Mouse (Mus musculus) left cerebral cortex, adult 2 months (tissue): ENCODE data around the gene Sult5a1. TPM values are rescaled to one million over a fixed set of nuclear protein-coding genes. Genes with fewer than 3 reads are reported as not detected.
"Not testable (repeated sequence)": the region's sequence is repeated elsewhere in the genome, so short reads cannot be mapped to it uniquely, and the experiment has no call there.

Experiments used
- DNase-seq, 2 experiments: peaks; one replicate each; pipeline ENCODE4 v3.0.0; 2021 to 2022; ENCODE audit warnings: low spot score in 2 of 2, mixed read lengths in 1 of 2; ENCODE audit errors: extremely low spot score in 1 of 2
- H3K27ac ChIP-seq: fragments of 200-600 bp; 2 replicates; pipeline ENCODE4 v1.8.1; 2022
- H3K4me3 ChIP-seq: fragments of 200-600 bp; 2 replicates; pipeline ENCODE4 v1.8.1; 2022
- CTCF ChIP-seq: fragments of 200-600 bp; IDR thresholded peaks from 2 replicates; pipeline ENCODE4 v1.8.1; 2022; ENCODE audit warnings: antibody characterized with exemption, mild to moderate bottlenecking, moderate library complexity
- intact Hi-C: fragments of 180-260 bp; cut with DNase I; formaldehyde crosslinking; loops from one replicate; pipeline ENCODE4 v1.15.1; 2025
- total RNA-seq, 2 experiments: library from RNA; stranded (reverse); gene quantifications; 2 replicates each; pipeline ENCODE4 v1.2.3; 2021

Sult5a1 gene
- total RNA-seq, 2 experiments from 2014 or later, result 0.84 TPM; not detected in 1

DNA sequence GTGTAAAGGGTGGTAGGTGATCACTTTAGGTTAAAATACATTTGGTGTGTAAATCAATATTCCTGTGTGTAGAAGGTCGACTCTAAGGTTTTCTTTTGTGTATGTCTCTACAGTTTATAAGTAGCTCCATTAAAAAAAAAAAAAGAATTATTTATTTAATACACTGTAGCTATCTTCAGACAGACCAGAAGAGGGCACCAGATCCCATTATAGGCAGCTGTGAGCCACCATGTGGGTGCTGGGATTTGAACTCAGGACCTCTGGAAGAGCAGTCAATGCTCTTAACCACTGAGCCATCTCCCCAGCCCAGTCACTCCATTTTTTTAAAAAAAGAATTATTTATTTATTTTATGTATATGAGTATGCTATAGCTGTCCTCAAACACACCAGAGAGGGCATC, 50.1 kb downstream of the Sult5a1 start:
- DNase-seq, result no peak
- H3K4me3 ChIP-seq, result no peak overlapping the region
- no peak overlapping the region for H3K27ac ChIP-seq
- intact Hi-C loops, result no loop called here
- TF ChIP-seq CTCF, result peak; percentile 46

DNA sequence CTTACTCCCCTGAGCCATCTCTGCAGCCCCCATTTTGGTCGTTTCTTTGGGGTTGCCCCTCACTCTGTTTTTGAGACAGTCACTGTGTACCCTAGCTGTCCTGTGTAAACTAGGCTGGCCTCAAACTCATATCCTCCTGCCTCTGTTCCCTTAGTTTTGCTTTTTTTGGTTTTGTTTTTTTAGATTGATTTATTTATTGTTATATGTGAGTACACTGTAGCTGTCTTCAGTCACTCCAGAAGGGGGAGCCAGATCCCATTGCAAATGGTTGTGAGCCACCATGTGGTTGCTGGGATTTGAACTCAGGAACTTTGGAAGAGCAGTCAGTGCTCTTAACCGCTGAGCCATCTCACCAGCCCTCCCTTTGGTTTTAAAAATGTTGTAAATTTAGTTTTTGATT, 51.6 kb downstream of the Sult5a1 start:
- Histone ChIP-seq H3K27ac (no peak overlapping the region), H3K4me3 (no peak overlapping the region)
- no peak for DNase-seq
- TF ChIP-seq CTCF, result peak; percentile 55
- intact Hi-C loops, result loop anchor here (1.0 kb wide), 1 partner anchor 96 kb away; no protein-coding TSS in a partner anchor

DNA sequence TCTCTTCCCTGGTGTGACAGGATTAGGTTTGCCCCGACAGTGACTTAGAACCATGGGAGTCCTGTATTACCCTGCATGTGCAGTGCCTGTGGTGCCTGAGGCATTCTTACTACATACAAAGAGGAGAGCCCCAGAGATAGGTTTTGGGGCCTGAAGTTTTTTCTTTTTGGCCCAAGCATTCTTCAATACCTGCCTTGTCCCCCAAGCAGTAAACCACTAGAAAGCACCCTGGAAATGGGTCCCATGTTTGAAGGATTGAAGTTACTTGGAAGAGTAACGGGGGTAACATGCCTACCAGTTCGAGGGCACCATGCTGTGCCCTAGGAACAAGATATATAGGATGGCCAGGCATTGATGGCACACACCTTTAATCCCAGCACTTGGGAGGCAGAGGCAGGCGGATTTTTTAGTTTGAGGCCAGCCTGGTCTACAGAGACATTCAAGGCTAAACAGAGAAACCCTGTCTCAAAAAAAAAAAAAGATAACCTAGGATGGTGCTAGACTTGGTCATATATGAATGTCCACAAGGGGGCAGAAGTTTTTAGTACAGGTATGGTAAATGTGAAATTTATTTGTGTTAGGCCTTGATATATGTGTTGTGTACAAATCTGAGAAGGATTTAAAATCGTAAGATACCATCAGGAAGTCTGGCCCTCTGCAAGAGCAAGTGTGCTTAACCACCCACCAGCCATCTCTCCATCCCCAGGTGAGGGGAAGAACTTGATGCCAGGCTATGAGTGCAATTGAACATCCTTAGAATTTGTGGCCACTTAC, 52.4 kb downstream of the Sult5a1 start:
- intact Hi-C loops, result loop anchor here (1.0 kb wide), 1 partner anchor 97 kb away; no protein-coding TSS in a partner anchor
- H3K4me3 ChIP-seq, result no peak overlapping the region
- H3K27ac ChIP-seq, result no peak overlapping the region
- peak; percentile 57 for TF ChIP-seq CTCF
- DNase-seq, result no peak

- DNase-seq, result no peak
- TF ChIP-seq CTCF, result no peak
- intact Hi-C loops, result loop anchor here (5.0 kb wide), 1 partner anchor 267 kb away; no protein-coding TSS in a partner anchor
- Histone ChIP-seq H3K4me3 (peak overlapping the region; percentile 96), H3K27ac (no peak overlapping the region; the same call in 1 of the 2 replicates)
Measured at GRCm38 (mm10) chr8:123104046-123104767, 53.9 kb downstream of the Sult5a1 start.

DNA sequence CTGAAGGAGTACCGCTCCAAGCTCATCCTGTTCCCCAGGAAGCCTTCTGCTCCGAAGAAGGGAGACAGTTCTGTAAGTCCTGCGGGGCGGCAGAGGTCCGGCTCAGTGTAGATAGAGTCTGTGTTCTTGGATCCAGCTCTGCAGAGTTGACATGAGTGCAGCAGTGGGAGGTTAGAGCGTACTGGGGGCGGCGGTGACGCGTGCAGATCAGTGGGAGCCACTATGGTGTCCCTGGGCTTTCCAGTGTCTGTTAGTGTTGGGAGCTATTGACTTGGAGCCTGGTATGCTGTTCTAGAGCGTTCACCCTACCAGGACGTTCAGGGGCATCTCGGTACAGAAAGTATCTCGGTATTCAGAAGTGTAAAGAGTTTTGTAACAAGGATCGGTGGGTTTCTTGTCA, 54.8 kb downstream of the Sult5a1 start:
- Histone ChIP-seq H3K27ac (no peak overlapping the region; the same call in 1 of the 2 replicates), H3K4me3 (peak overlapping the region; percentile 96)
- DNase-seq, result no peak
- intact Hi-C loops, result loop anchor here (2.0 to 5.0 kb wide), 2 partner anchors 196 to 266 kb away; no protein-coding TSS in a partner anchor
- no peak for TF ChIP-seq CTCF

GRCm38 (mm10) chr8:123102855-123103254, 55.3 kb downstream of the Sult5a1 start:
- intact Hi-C loops, result loop anchor here (2.0 to 5.0 kb wide), 2 partner anchors 196 to 266 kb away; no protein-coding TSS in a partner anchor
- H3K27ac ChIP-seq, result peak overlapping the region; percentile 98
- not testable (repeated sequence) for DNase-seq

DNA sequence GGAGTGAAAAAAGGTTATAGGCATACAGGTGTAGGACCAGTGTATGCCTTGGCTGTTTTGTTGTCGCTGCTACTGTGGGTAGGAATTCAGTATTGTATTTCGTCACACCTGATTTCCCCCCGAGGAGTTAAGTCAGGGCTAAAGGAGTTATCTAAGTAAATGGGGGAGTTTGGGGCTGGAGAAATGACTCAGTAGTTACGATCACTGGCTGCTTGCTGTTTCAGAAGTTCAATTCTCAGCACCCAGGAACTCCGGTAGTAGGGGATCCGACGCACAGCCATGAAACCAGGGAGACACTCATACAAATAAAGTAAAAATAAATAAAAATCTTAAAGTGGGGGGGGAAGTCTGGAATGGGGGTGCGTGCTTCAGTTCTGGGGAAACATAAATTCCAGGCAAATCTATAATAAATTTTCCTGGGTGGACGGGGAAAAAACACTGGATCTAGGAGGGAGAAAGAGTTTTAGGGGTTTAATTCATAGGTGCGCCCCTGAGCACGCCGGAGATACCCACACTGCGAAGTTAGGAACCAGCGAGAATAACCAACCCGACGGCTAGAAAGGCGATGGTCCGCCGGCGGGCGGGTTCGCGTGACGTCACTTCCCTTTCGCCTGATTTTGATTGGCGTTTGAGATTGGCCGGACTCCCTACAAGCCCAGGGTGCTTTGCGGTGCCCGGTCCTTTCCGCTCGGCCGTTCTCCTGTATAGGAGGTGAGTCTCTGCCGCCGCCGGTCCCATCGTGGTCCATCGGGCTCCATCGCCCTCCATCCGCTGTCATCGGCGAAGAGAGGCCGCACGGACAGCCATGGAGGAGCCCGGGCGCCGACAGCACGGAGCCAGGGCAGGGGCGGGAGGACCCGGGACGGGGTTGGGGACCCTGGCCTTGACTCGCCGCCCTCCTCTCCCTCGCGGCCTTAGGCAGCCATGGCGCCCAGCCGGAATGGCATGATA, 56.1 kb downstream of the Sult5a1 start, which contains the start of gene Rpl13:
Gene Rpl13, plus strand, starts transcription at position 616 of the 951 bp plus-strand sequence.
- intact Hi-C loops, result loop anchor here (2.0 to 5.0 kb wide), 2 partner anchors 195 to 265 kb away; no protein-coding TSS in a partner anchor
- H3K4me3 ChIP-seq, result peak within 1 kb of the TSS; percentile 96
- DNase-seq, result peak; percentile 97
- H3K27ac ChIP-seq, result peak within 1 kb of the TSS; percentile 98
- no peak for TF ChIP-seq CTCF

More at GRCm38 (mm10) chr8:123102855-123103254, 55.3 kb downstream of the Sult5a1 start:
- peak overlapping the region; percentile 96 for H3K4me3 ChIP-seq

GRCm38 (mm10) chr8:123101244-123101643, 56.9 kb downstream of the Sult5a1 start:
- DNase-seq, result no peak
- H3K4me3 ChIP-seq, result no peak overlapping the region; the same call in 1 of the 2 replicates
- peak; percentile 24 for TF ChIP-seq CTCF
- H3K27ac ChIP-seq, result no peak overlapping the region
- intact Hi-C loops, result loop anchor here (5.0 kb wide), 1 partner anchor 264 kb away; no protein-coding TSS in a partner anchor

DNA sequence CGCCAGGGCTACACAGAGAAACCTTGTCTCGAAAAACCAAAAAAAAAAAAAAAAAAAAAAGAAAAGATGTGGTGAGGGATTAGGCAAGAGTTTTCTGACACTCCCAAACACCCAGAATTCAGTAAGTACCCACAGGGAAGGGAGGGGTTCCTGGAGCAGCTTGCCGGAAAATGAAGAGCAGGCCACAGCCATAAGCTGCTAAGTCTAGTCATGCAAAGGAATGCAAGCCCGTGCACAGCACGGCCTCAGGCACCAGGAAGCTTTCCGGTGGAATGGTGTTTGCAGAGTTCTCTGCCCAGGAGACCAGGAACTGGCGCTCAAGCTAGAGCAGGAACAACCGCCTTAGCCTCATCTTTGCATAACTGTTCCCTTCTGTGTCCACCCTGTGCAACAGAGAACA, 57.8 kb downstream of the Sult5a1 start:
- intact Hi-C loops, result loop anchor here (5.0 kb wide), 1 partner anchor 263 kb away; no protein-coding TSS in a partner anchor
- TF ChIP-seq CTCF, result no peak
- Histone ChIP-seq H3K27ac (no peak overlapping the region), H3K4me3 (no peak overlapping the region)
- no peak for DNase-seq

DNA sequence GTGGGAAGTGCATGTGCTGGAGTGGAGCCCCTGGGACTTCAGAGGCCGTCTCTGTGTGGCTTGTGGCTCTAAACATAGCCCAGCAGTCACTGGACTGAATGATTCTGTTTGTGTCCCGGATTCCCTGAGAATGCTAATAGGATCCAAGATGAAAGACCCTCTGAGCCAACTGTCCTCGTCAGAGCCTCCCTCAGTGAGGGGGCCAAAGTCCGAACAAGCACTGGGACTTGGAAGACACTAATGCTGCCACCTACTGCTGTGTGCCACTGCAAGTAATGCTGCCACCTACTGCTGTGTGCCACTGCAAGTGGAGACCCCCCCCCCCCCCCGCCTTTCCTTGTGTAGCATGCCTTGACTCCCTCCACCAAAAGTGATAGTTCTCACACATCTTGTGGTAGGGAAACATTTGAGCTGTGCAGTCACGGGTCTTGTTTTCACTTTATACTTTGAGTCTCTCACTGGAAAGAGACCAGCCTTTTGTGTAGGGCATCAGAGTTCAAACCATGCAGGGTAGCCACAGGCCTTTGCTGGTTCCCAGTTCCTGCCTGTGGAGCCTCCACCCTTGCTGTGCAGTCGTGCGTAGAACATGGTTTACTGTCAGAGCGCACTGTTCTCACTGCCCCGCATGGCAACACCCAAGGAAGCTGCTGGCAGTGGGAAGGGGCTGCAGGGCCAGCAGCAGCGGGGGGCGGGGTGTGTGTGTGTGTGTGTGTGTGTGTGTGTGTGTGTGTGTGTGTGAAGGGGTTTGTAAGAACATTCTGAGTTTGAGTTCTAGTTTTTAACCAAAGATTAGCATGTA, 60.1 kb downstream of the Sult5a1 start:
- DNase-seq, result peak in 1 of 2 experiments; percentile 43
- TF ChIP-seq CTCF, result peak; percentile 21
- H3K27ac ChIP-seq, result no peak overlapping the region; the same call in 1 of the 2 replicates
- H3K4me3 ChIP-seq, result no peak overlapping the region
- intact Hi-C loops, result no loop called here
